Mouse (Mus musculus) neural tube, embryonic 11.5 days (tissue): ENCODE results near the gene Dicer1. TPM values are rescaled to one million over a fixed set of nuclear protein-coding genes. Genes with fewer than 3 reads are reported as not detected.
"Not testable (repeated sequence)": the region's sequence is repeated elsewhere in the genome, so short reads cannot be mapped to it uniquely, and the experiment has no call there.

Source experiments
- ATAC-seq: fragments of 200-750 bp; cut with Nextera tagmentation; 2 replicates; pipeline ENCODE4 v1.8.0; 2017; ENCODE audit warnings: moderate number of reproducible peaks, mild to moderate bottlenecking, moderate TSS enrichment, moderate library complexity; ENCODE audit not compliant: insufficient read depth, low FRiP score, low TSS enrichment
- DNase-seq: peaks from one replicate; pipeline ENCODE4 v3.0.0-alpha.2; 2015; ENCODE audit warnings: low spot score
- H3K27ac ChIP-seq: fragments of 300-500 bp; sonication (generic); 2 replicates; pipeline ENCODE4 v1.5.1; 2014; ENCODE audit warnings: low read depth, mild to moderate bottlenecking, low read length
- H3K27me3 ChIP-seq: fragments of 300-500 bp; sonication (generic); 2 replicates; pipeline ENCODE4 v1.6.1; 2014; ENCODE audit warnings: mild to moderate bottlenecking, low read length, mixed read lengths; ENCODE audit not compliant: control insufficient read depth, insufficient read depth
- H3K36me3 ChIP-seq: fragments of 300-500 bp; sonication (generic); 2 replicates; pipeline ENCODE4 v1.6.1; 2014; ENCODE audit warnings: mild to moderate bottlenecking, low read length, moderate library complexity, mixed read lengths; ENCODE audit not compliant: control insufficient read depth, insufficient read depth
- H3K4me1 ChIP-seq: fragments of 300-500 bp; sonication (generic); 2 replicates; pipeline ENCODE4 v1.6.1; 2014; ENCODE audit warnings: low read length, mixed read lengths; ENCODE audit not compliant: control insufficient read depth, insufficient read depth
- H3K4me2 ChIP-seq: fragments of 300-500 bp; sonication (generic); 2 replicates; pipeline ENCODE4 v1.6.1; 2014; ENCODE audit warnings: low read depth, mild to moderate bottlenecking, moderate library complexity
- H3K4me3 ChIP-seq: fragments of 300-500 bp; sonication (generic); 2 replicates; pipeline ENCODE4 v1.5.1; 2014; ENCODE audit warnings: low read depth, low read length
- H3K9ac ChIP-seq: fragments of 300-500 bp; sonication (generic); 2 replicates; pipeline ENCODE4 v1.6.1; 2014; ENCODE audit warnings: mild to moderate bottlenecking, low read length
- H3K9me3 ChIP-seq: fragments of 300-500 bp; sonication (generic); 2 replicates; pipeline ENCODE4 v1.6.1; 2016; ENCODE audit warnings: low read length; ENCODE audit not compliant: control insufficient read depth
- WGBS: fragments of 180-500 bp; shearing (Covaris S2); extraction: QIAGEN DNeasy Blood & Tissue Kit; methylation state at CpG from one replicate; pipeline ENCODE4 v1.1.7; 2014; 5-methylcytosine and 5-hydroxymethylcytosine counted together
- polyA plus RNA-seq: library from polyadenylated mRNA; unstranded; fragments of >200 nt; fragmentation: Nextera tagmentation; extraction: Ambion mirVana; gene quantifications from 2 replicates; pipeline ENCODE4 v1.2.1, GENCODE M21; 2014

The Dicer1 gene
- polyA plus RNA-seq, 1 experiment from 2014 or later: 31.4 TPM

DNA sequence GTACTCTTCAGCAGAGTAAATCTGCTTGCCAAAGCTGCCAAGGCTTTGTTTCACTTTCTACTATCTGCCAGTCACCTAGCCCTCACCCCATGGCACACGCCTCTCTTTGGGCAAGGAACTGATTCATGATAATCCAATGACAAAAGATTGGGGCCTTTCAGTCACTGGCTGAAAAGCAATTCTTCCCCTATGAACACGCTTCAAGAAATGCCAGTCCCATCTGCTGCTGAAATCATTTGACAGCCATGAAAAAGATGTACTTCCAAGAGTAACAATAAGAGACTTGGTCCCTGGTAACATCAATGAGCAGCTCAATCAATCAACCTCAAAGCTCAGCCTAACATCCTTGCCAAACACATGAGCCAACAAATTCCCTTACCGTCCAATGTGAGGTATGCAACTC, 15.8 kb downstream of the Dicer1 start:
- Histone ChIP-seq H3K27ac (no peak overlapping the region), H3K4me1 (peaks cover 54% of the 10 kb centered on the region), H3K9ac (no peak overlapping the region), H3K27me3 (no peaks in the 10 kb centered on the region), H3K36me3 (no peaks in the 10 kb centered on the region), H3K4me3 (no peak overlapping the region), H3K4me2 (no peak overlapping the region), H3K9me3 (no peaks in the 10 kb centered on the region)
- peak; percentile 29 for DNase-seq
- ATAC-seq: peak; percentile 82
- 20% methylated on average over 3 of the region's 3 CpGs for WGBS

DNA sequence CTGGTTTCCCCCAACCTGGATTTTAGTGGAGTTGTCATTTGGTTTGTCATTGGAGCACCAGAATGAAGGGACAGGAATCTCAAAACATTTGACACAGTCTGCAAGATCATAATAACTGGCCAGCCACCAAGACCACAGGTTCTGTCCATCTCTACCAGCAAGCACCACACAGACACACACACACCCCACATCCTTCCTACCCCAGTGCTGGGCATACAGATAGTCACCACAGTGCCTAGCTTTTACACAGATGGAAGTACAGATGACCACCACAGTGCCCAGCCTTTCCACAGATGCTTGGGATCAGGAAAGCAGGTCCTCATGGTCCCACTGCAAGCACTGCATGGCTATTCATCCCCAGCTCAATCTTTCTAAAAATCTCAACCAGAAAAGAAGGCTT, 18.6 kb downstream of the Dicer1 start:
- H3K4me1 ChIP-seq: peaks cover 41% of the 10 kb centered on the region

DNA sequence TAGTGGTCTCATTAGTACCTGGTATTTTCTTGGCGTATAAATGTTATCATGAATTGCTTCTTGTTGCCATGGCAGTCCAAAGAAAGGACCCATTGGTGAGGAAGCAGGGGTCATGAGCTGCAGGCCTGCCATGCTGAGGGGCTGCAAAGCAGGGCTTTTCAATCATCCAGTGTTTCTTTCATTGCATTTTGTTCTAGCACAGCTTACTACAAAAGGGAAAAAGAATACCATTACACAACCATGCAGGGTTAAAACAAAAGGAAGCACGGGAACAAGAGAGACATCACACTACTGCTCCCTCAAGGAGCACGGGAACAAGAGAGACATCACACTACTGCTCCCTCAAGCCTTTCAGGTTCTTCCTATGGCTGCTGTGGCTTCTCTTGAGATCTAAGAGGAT, 20.0 kb downstream of the Dicer1 start:
- Histone ChIP-seq H3K4me1 (peaks cover 32% of the 10 kb centered on the region), H3K36me3 (no peaks in the 10 kb centered on the region), H3K27me3 (no peaks in the 10 kb centered on the region), H3K9me3 (no peaks in the 10 kb centered on the region), H3K4me3 (no peak overlapping the region), H3K4me2 (no peak overlapping the region), H3K9ac (no peak overlapping the region), H3K27ac (no peak overlapping the region)
- WGBS: 43% methylated on average over 3 of the region's 3 CpGs
- ATAC-seq (peak; percentile 56; the same call in 1 of the 2 replicates), DNase-seq (peak; percentile 37)

More for the DNA sequence above, 18.6 kb downstream of the Dicer1 start:
- DNase-seq (no peak), ATAC-seq (no peak)
- H3K4me3 ChIP-seq: no peak overlapping the region
- no peak overlapping the region for H3K27ac ChIP-seq
- H3K9ac ChIP-seq: no peak overlapping the region
- H3K4me2 ChIP-seq: no peak overlapping the region
- H3K9me3 ChIP-seq: no peaks in the 10 kb centered on the region
- H3K27me3 ChIP-seq: no peaks in the 10 kb centered on the region
- no peaks in the 10 kb centered on the region for H3K36me3 ChIP-seq

DNA sequence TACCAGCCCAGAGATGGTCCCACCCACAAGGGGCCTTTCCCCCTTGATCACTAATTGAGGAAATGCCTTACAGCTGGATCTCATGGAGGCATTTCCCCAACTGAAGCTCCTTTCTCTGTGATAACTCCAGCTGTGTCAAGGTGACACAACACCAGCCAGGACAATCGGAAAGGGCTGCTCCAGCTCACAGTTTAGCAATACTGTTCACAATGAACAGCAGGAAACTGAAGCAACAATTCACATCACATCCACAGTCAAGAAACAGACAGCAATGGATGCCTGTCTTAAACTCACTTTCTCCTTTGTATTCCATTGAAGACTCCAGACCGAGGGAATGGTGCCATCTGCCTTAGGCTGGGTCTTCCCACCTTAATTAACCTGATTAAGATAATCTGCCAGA, 25.3 kb downstream of the Dicer1 start:
- not testable (repeated sequence) for H3K4me2 ChIP-seq, H3K36me3 ChIP-seq, H3K9ac ChIP-seq, DNase-seq, H3K27ac ChIP-seq, ATAC-seq, H3K27me3 ChIP-seq, H3K9me3 ChIP-seq, H3K4me3 ChIP-seq, H3K4me1 ChIP-seq
- WGBS: 94% methylated on average over 2 of the region's 2 CpGs

DNA sequence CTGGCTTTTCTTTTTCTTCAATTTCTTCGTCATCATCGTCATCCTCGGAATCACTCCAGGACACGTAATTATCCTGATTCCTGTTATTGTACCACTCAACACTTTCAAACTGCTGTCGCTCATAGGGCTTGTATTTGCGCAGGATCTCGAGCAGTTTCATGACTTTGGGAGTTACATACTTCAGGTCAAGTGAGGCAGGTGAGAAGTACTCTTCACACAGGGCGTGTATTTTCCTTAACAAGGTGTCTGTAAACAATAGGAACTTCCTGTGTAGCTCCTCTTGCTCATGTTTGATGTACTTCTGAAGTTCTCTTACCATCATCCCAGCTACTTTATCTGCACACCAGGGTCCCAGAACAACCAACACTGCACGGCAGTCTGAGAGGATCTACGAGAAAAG, 29.7 kb downstream of the Dicer1 start:
- no peak overlapping the region for H3K4me2 ChIP-seq
- DNase-seq: no peak
- 95% methylated on average over 10 of the region's 10 CpGs for WGBS
- H3K27me3 ChIP-seq: no peaks in the 10 kb centered on the region
- no peak for ATAC-seq
- H3K9me3 ChIP-seq: no peaks in the 10 kb centered on the region
- H3K27ac ChIP-seq: no peak overlapping the region
- H3K4me3 ChIP-seq: no peak overlapping the region
- no peak overlapping the region for H3K9ac ChIP-seq
- no peaks in the 10 kb centered on the region for H3K4me1 ChIP-seq
- peaks cover 6% of the 10 kb centered on the region; the same call in 1 of the 2 replicates for H3K36me3 ChIP-seq

DNA sequence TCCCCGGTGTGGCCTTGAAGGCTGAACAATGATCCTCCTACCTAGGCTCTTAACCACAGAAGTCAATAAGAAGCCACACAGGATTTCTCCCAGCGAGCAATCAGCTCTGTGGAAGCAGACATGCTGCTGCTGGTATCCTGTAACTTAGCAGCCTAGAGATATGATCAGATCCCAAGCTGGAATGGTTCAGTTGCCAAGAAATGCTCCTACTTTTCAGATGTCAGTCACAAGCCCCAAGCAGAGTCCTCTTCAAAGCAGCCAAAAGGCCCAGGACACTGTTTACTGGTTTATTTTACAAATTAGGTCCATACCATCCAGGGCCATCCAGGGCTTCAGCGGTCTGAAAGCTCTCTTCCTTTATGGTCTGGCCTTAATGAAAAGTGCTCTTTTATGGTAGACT, 30.7 kb downstream of the Dicer1 start:
- Histone ChIP-seq H3K27ac (no peak overlapping the region), H3K4me2 (no peak overlapping the region), H3K9me3 (no peaks in the 10 kb centered on the region), H3K4me3 (no peak overlapping the region), H3K36me3 (peaks cover 7% of the 10 kb centered on the region; the same call in 1 of the 2 replicates), H3K27me3 (no peaks in the 10 kb centered on the region), H3K4me1 (no peaks in the 10 kb centered on the region), H3K9ac (no peak overlapping the region)
- no peak for ATAC-seq
- WGBS: 67% methylated on average over 3 of the region's 3 CpGs
- no peak for DNase-seq

DNA sequence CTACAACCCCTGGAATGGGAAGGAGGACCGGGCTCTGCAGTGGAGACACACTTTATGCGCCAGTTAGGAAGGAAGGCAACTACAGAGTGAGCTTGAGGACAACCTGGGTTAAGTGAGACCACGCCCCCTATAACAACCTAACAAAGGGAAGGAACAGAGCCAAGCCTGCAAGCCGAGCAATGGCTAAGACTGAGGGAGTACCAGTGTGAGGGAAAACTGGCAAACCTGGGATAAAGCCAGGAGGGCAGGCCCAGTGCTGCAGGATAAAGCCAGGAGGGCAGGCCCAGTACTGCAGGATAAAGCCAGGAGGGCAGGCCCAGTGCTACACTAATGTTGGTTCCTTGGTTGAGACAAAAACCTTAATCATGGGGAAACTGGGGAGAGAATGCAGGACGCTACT, 32.8 kb downstream of the Dicer1 start:
- H3K4me2 ChIP-seq: no peak overlapping the region
- no peak for ATAC-seq

DNA sequence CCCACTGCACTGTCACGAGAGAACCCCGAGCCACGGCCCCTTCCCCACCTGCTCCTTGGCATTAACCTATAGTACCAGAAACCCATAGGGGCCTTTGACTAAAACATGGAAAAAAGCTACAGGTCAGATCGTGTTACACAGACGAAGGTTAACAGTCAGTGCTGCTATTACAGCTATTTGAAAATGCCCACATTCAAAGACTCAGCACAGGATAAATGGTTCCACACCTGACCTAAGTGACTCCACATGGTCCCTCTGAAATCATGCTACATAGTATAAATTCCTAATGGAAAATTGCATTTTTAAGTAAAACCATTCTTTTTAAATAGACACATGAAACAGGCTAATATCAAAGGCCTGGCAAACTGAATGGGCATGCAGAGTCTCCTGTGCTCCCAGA, 35.3 kb downstream of the Dicer1 start:
- Histone ChIP-seq H3K4me2 (no peak overlapping the region), H3K9ac (no peak overlapping the region), H3K9me3 (no peaks in the 10 kb centered on the region), H3K4me3 (no peak overlapping the region), H3K27me3 (no peaks in the 10 kb centered on the region), H3K4me1 (no peaks in the 10 kb centered on the region), H3K36me3 (peaks cover 14% of the 10 kb centered on the region), H3K27ac (no peak overlapping the region)
- no peak for DNase-seq
- no peak for ATAC-seq
- 82% methylated on average over 5 of the region's 5 CpGs for WGBS

More for the DNA sequence above, 32.8 kb downstream of the Dicer1 start:
- H3K27ac ChIP-seq: no peak overlapping the region
- no peaks in the 10 kb centered on the region for H3K27me3 ChIP-seq
- peaks cover 9% of the 10 kb centered on the region; the same call in 1 of the 2 replicates for H3K36me3 ChIP-seq
- no peak for DNase-seq
- no peaks in the 10 kb centered on the region for H3K4me1 ChIP-seq
- H3K4me3 ChIP-seq: no peak overlapping the region
- WGBS: 82% methylated on average over 5 of the region's 5 CpGs
- no peak overlapping the region for H3K9ac ChIP-seq
- H3K9me3 ChIP-seq: no peaks in the 10 kb centered on the region

DNA sequence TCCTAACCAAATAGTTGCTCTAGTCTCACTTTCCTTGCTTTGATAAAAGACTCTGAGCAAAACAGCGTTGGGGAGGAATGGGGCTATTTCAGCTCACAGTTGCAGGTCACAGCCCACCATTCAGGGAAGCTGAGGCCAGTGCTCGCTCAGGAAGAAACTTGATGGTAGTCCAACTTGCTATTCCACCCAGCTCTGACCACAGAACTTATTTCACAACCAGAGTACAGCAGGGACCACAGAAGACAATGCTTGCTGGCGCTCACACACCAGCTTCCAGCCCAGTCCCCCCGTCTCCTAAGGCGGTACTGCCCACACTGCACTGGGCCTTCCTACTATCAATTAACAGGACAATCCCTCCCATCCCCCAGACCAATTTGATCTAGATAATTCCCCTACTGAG, 36.3 kb downstream of the Dicer1 start:
- DNase-seq (no peak), ATAC-seq (no peak)
- WGBS: 94% methylated on average over 5 of the region's 5 CpGs
- Histone ChIP-seq H3K27me3 (no peaks in the 10 kb centered on the region), H3K4me2 (no peak overlapping the region), H3K9ac (no peak overlapping the region), H3K27ac (no peak overlapping the region), H3K4me3 (no peak overlapping the region), H3K9me3 (no peaks in the 10 kb centered on the region), H3K4me1 (no peaks in the 10 kb centered on the region), H3K36me3 (peaks cover 16% of the 10 kb centered on the region)
